Mouse (Mus musculus) intestine, embryonic 14.5 days (tissue): ENCODE data around the gene Nck1. TPM values are rescaled to one million over a fixed set of nuclear protein-coding genes. Genes with fewer than 3 reads are reported as not detected.
A peak's percentile ranks its signal among the peaks of the same experiment; 100 is the strongest.

Experiments
- ATAC-seq: fragments of 200-750 bp; cut with Nextera tagmentation; replicated peaks from 2 replicates; pipeline ENCODE4 v1.8.0; 2017; ENCODE audit warnings: low read depth, moderate number of reproducible peaks, moderate TSS enrichment, moderate library complexity; ENCODE audit not compliant: low FRiP score, low TSS enrichment
- DNase-seq: peaks from one replicate; pipeline ENCODE4 v3.0.0-alpha.2; 2018; ENCODE audit warnings: low spot score
- H3K27ac ChIP-seq: fragments of 300-500 bp; sonication (generic); 2 replicates; pipeline ENCODE4 v1.5.1; 2014; ENCODE audit warnings: low read depth, mild to moderate bottlenecking, control low read depth
- H3K27me3 ChIP-seq: fragments of 300-500 bp; sonication (generic); replicated peaks from 2 replicates; pipeline ENCODE4 v1.6.1; 2014; ENCODE audit warnings: low read length, control low read depth; ENCODE audit not compliant: control insufficient read depth, insufficient read depth
- H3K36me3 ChIP-seq: fragments of 300-500 bp; sonication (generic); 2 replicates; pipeline ENCODE4 v1.6.1; 2014; ENCODE audit warnings: low read length, control low read depth; ENCODE audit not compliant: control insufficient read depth, insufficient read depth
- H3K4me1 ChIP-seq: fragments of 300-500 bp; sonication (generic); replicated peaks from 2 replicates; pipeline ENCODE4 v1.6.1; 2014; ENCODE audit warnings: low read length, control low read depth, mixed read lengths; ENCODE audit not compliant: control insufficient read depth, insufficient read depth
- H3K4me2 ChIP-seq: fragments of 300-500 bp; sonication (generic); 2 replicates; pipeline ENCODE4 v1.6.1; 2014; ENCODE audit warnings: low read length
- H3K4me3 ChIP-seq: fragments of 300-500 bp; sonication (generic); 2 replicates; pipeline ENCODE4 v1.5.1; 2014; ENCODE audit warnings: low read depth, low read length, control low read depth, mixed read lengths
- H3K9ac ChIP-seq: fragments of 300-500 bp; sonication (generic); 2 replicates; pipeline ENCODE4 v1.6.1; 2014; ENCODE audit warnings: mild to moderate bottlenecking, low read length
- H3K9me3 ChIP-seq: fragments of 300-500 bp; sonication (generic); 2 replicates; pipeline ENCODE4 v1.6.1; 2016; ENCODE audit warnings: low read length, control low read depth; ENCODE audit not compliant: control insufficient read depth
- WGBS: fragments of 180-500 bp; shearing (Covaris S2); extraction: QIAGEN DNeasy Blood & Tissue Kit; methylation state at CpG from one replicate; pipeline ENCODE4 v1.1.7; 2014; 5-methylcytosine and 5-hydroxymethylcytosine counted together
- polyA plus RNA-seq: library from polyadenylated mRNA; unstranded; fragments of >200 nt; fragmentation: Nextera tagmentation; extraction: Ambion mirVana; gene quantifications from 2 replicates; pipeline ENCODE4 v1.2.1, GENCODE M21; 2014

Nck1 gene
- 57.2 and 65.8 TPM in 2 replicates for polyA plus RNA-seq

DNA sequence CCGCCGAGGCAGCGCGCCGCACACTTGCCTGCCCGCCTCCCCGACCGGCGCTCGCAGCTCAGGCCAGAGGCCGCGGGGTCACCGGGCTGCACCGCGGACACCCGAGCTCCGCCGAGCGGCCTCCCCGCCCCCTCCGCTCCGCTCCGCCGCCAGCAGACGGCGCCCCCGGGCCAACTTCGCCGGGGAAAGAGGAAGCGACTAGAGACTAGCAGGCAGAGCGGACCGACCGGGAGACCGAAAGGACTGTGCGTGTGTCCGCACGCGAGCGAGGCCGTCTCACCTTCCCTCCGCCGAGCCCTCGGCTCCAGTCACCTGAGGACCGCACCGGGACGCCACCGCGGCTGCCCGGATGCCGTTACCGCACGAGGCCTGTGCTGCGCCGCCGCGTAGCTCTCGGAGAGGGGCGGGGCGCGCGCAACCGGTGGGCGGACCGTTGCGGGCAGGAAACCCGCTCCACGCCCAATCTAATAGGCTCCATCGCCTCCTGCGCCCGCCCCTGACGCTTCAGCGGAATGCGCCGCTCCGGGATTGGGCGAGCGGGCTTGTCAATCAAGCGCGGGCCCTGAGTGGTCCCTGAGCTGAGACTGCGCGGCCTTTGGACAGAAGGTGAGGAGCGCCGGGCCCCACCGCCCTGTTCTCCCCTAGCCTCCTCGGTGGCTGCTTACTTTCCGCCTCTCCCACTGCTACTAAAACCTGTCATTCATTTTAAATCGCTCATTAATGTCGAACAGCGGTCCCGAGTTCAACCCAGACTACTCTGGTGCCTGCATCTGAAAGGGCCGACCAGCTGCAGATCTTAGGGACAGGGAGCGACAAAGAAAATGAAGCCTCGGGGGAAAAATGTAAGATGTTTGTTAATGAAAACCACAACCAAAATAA, at the start of gene Nck1:
Gene Nck1, minus strand, starts transcription at position 420 of the 879 bp plus-strand sequence.
- ATAC-seq (peak; percentile 100), DNase-seq (peak; percentile 98)
- Histone ChIP-seq H3K27me3 (no peaks in the 10 kb centered on the region), H3K4me2 (peak within 1 kb of the TSS; percentile 89), H3K4me3 (peak within 1 kb of the TSS; percentile 87), H3K36me3 (no peaks in the 10 kb centered on the region), H3K4me1 (peaks cover 21% of the 10 kb centered on the region), H3K9ac (peak within 1 kb of the TSS; percentile 87), H3K27ac (peak within 1 kb of the TSS; percentile 90), H3K9me3 (peaks cover 10% of the 10 kb centered on the region)
- under 1% methylated on average over 93 of the region's 93 CpGs for WGBS

- Histone ChIP-seq H3K4me2 (no peak overlapping the region), H3K27me3 (no peaks in the 10 kb centered on the region), H3K9ac (no peak overlapping the region), H3K4me3 (no peak overlapping the region), H3K27ac (no peak overlapping the region), H3K9me3 (no peaks in the 10 kb centered on the region), H3K4me1 (no peaks in the 10 kb centered on the region), H3K36me3 (no peaks in the 10 kb centered on the region)
- ATAC-seq: no peak
- DNase-seq: no peak
- 75% methylated on average over 4 of the region's 4 CpGs for WGBS
Measured at GRCm38 (mm10) chr9:100590462-100590861, 44.5 kb upstream of the Nck1 start.

DNA sequence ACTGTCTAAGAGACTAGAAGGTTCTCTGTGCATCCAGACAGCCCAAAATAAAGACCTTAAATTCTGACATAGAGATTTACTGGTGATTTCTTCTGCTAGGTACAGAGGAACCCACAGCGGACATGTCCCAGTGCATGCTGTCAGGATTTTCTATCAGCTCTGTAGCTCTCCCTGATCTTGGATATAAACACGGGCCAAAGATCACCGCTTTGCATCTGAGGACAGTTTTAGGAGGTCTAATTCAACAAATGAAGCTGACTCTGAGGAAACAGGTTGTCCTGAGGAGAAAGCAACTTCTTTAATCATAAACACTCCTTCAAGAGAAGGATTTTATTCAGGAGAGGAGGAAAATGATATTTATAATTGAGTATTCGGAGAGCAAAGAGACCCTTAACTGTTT, 38.1 kb upstream of the Nck1 start:
- Histone ChIP-seq H3K4me1 (peaks cover 13% of the 10 kb centered on the region), H3K4me3 (no peak overlapping the region), H3K36me3 (no peaks in the 10 kb centered on the region), H3K9ac (no peak overlapping the region), H3K9me3 (no peaks in the 10 kb centered on the region), H3K4me2 (no peak overlapping the region), H3K27me3 (no peaks in the 10 kb centered on the region), H3K27ac (no peak overlapping the region)
- no peak for ATAC-seq
- WGBS: 56% methylated on average over 4 of the region's 4 CpGs
- DNase-seq: no peak

DNA sequence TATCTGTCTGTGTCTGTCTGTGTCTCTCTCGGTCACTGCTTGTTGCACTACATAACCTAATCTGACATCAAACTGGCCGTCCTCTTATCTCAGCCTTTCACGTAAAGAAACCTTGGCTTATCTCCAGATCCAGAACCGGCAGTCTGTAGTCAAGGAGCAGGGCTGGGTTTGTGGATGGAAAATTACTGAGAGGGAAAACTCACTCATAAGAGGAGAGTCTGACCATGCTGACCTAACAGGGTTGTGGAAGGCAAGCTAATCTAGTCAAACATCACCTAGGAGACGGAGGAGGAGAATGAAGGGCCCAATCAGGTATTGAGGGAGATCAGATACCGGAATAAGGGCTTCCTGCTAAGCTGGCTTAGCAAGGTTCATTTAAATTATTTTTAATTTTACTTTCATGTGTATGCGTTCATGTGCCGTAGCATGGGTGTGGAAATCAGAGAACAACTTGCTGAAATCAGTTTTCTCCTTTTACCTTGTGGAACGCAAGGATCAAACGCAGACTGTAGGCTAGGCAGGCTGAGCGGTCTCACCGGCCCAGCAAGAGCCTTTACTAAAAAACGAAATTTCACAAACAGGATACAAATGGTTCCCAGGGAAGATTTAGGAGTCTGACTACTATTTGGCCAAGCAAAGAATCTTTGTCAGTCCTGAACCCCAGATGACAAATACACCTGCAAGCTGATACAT, 37.1 kb upstream of the Nck1 start:
- Histone ChIP-seq H3K4me2 (peak overlapping the region; percentile 11; the same call in 1 of the 2 replicates), H3K4me1 (peaks cover 13% of the 10 kb centered on the region), H3K36me3 (no peaks in the 10 kb centered on the region), H3K9ac (no peak overlapping the region), H3K4me3 (no peak overlapping the region), H3K9me3 (no peaks in the 10 kb centered on the region), H3K27ac (no peak overlapping the region), H3K27me3 (no peaks in the 10 kb centered on the region)
- ATAC-seq (peak; percentile 70; the same call in 1 of the 2 replicates), DNase-seq (no peak)
- 51% methylated on average over 13 of the region's 13 CpGs for WGBS

DNA sequence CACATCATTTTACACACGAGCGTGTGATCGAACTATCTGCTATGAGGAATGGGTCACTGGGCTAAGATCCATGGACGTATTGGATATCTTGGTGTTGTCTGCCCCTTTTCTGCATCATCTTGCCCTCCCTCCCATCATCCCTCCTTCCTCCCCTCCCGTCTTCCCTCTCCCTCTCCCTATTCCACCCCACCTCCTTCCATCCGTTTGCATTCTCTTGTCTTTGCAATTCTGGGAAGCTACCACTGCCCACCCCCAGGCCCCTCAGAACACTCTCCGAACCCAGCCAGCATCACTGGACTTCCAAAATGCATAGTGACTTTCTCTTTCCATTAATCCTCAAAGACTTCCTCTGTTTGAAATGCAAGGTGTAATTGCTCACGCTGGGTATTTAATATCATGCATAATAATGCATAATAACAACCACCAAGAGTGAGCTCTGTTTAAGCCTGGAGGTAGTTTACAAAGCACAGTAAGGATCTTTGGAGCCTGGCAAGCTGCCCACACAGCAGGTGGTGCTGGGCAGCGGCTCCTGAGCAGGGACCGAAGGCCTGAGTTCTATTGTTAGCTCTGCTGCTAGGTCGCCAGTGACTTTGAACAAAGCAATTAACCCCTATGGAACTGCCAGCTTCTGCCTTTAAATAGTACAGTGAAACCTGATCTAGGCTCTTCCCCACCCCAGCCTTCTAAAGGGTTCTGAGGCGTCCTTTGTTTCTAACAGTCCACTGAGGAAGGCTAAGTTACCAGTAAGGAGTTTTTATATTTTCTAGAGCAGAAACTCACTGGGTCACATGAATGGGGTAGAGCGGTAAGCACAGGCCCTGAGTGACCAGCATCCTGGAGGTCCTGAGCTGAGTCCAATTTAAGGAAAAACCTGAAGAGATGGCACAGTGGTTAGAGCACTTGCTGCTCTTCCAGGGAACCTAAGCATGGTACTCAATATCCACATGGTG, 35.9 kb upstream of the Nck1 start:
- Histone ChIP-seq H3K27me3 (no peaks in the 10 kb centered on the region), H3K4me1 (peaks cover 13% of the 10 kb centered on the region), H3K36me3 (no peaks in the 10 kb centered on the region), H3K9ac (no peak overlapping the region), H3K4me3 (no peak overlapping the region), H3K27ac (no peak overlapping the region), H3K4me2 (no peak overlapping the region), H3K9me3 (no peaks in the 10 kb centered on the region)
- DNase-seq (no peak), ATAC-seq (no peak; the same call in 1 of the 2 replicates)
- 46% methylated on average over 13 of the region's 13 CpGs for WGBS

DNA sequence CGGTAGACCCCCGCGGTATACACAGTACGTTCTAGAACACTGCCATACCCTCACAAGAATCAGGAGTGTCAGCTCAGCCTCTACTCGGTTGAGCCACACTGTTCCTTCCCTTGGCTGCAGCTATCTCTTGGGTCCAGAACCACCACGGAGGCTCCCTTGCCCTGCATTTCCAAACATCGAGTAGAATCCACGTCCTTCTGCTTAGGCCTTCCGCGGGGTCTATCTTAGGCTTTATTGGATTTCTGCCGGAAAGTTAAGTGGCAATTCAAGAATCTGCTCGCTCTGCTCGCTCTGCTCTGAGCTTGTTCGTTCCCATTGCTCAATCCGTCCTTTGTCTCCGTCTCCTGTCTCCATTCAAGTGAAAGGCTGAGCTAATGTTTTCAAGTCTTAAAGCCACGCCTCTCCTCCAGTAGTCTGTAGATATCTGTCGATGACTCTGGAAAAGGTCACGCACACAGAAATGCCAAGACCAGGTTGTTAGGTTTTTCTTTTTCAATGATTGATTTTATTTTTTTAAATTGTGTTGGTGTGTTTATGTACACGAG, 34.3 kb upstream of the Nck1 start:
- Histone ChIP-seq H3K27ac (no peak overlapping the region), H3K4me3 (no peak overlapping the region), H3K4me1 (peaks cover 13% of the 10 kb centered on the region), H3K27me3 (no peaks in the 10 kb centered on the region), H3K36me3 (no peaks in the 10 kb centered on the region), H3K4me2 (no peak overlapping the region), H3K9me3 (no peaks in the 10 kb centered on the region), H3K9ac (no peak overlapping the region)
- ATAC-seq (no peak), DNase-seq (no peak)
- 66% methylated on average over 20 of the region's 20 CpGs for WGBS

DNA sequence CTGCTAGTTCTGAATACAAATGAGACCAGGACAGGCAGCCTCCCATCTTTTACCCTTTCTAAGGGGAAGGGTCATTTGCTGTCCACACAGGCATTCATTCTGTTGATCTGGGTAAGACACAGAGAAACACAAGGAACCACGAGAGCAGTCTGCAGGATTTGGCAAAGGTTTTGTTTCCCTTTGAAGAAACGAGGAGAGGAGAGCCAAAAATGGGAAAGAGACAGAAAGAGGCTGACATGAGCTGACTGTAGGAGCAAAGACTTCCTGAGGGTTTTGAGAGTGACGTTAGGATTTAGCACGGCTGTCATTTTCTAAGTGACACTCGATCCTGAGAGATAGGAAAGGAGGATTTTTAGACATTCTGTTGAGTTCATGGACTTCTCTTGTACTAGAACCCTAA, 28.0 kb upstream of the Nck1 start:
- no peak for DNase-seq
- H3K9me3 ChIP-seq: no peaks in the 10 kb centered on the region
- WGBS: 57% methylated on average over 5 of the region's 5 CpGs
- no peak overlapping the region for H3K9ac ChIP-seq
- no peaks in the 10 kb centered on the region for H3K36me3 ChIP-seq
- ATAC-seq: no peak
- no peaks in the 10 kb centered on the region for H3K27me3 ChIP-seq
- H3K4me2 ChIP-seq: no peak overlapping the region
- no peak overlapping the region for H3K27ac ChIP-seq
- H3K4me3 ChIP-seq: no peak overlapping the region
- peaks cover 8% of the 10 kb centered on the region for H3K4me1 ChIP-seq

DNA sequence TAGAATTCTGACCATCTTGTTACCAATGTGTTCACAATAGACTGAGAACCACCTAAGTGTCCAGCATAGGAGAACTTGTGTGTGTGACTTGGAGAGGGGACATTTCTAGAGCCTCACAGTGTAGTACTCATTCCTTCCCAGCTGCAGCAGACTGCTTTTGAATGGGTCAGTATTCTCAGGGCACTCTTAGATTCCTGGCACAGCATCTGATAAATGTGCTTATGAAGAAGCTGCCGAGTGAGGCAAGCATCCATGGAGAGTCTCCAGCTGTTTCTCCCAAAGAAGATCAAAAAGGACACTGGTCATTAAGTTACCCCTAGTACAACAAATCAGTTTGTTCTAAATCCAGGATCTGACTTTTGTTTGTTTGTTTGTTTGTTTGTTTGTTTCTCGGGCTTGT, 27.4 kb upstream of the Nck1 start:
- no peak overlapping the region for H3K4me3 ChIP-seq
- H3K4me2 ChIP-seq: no peak overlapping the region
- H3K9me3 ChIP-seq: no peaks in the 10 kb centered on the region
- DNase-seq (no peak), ATAC-seq (no peak)
- 65% methylated on average over 2 of the region's 2 CpGs for WGBS
- H3K27me3 ChIP-seq: no peaks in the 10 kb centered on the region
- peaks cover 8% of the 10 kb centered on the region for H3K4me1 ChIP-seq
- no peaks in the 10 kb centered on the region for H3K36me3 ChIP-seq
- no peak overlapping the region for H3K27ac ChIP-seq
- no peak overlapping the region for H3K9ac ChIP-seq
